Mouse (Mus musculus): ENCODE measurements around the gene Snw1. TPM values are rescaled to one million over a fixed set of nuclear protein-coding genes. Genes with fewer than 3 reads are reported as not detected.
A peak's percentile ranks its signal among the peaks of the same experiment; 100 is the strongest.

The Snw1 gene
- polyA plus RNA-seq, 1 experiment from 2014 or later = 145 TPM

DNA sequence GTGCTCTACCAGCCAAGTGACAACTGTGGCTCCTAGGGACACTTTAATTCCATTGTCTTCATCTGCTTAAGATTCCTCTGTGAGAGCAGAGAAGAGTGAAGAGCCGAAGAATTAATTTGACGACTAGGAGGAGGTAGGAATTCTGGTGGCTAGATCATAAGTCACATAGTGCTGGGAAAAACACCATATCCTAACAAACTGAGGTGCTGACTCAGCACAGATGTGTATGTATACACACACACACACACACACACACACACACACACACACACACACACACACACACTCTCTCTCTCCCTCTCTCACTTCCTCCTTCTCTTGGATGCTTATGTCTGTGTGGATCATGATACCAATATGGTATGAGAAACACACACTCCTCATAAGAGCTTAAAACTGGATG is 43.8 kb downstream of the Snw1 start:
- ATAC-seq (no peak), DNase-seq (ENCODE audit: low spot score) (no peak)
- Histone ChIP-seq H3K9ac (ENCODE audit: low read length) (no peak overlapping the region), H3K4me2 (ENCODE audit: low read length) (no peak overlapping the region), H3K4me1 (ENCODE audit: control insufficient read depth, insufficient read depth, low read length) (no peaks in the 10 kb centered on the region), H3K27me3 (replicated peaks; ENCODE audit: control insufficient read depth, insufficient read depth, low read length) (no peaks in the 10 kb centered on the region), H3K27ac (ENCODE audit: low read depth, low read length) (no peak overlapping the region), H3K4me3 (ENCODE audit: low read depth, low read length) (no peak overlapping the region), H3K36me3 (ENCODE audit: control insufficient read depth, insufficient read depth, low read length) (peaks cover 78% of the 10 kb centered on the region), H3K9me3 (replicated peaks; ENCODE audit: control insufficient read depth, low read length) (no peaks in the 10 kb centered on the region)
- 82% methylated on average over 2 of the region's 2 CpGs for WGBS

DNA sequence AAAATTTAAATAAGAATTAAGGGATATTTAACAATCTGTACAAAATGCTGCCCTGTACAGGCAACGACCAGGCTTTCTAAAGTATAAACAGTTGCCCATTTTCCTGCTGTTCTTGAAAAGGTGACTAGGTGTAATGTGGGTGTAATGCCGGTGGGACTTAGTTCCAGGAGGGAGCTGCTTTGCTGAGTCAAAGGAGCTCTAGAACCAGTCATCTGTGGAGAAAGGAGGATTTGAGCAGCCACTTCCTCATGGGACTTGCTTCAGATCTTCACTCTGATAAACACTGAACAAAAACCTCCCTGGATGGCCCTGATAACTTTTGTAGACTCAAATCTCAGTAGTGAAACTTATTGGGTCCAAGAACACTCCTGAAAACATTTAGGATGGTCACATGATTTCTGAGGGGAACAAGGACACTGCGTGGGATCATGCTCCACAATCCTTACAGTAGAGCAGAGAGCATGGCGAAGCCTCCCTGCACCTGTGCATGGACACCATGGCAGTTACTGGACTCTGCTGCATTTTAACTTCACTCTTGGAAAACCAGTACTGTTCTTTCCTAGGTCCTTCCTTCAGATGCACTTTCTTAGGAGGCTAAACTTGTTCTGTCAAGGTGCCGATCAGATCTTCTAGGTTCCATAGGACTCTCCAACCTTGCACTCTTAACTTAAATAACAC is 45.6 kb downstream of the Snw1 start:
- H3K27me3 ChIP-seq (replicated peaks; ENCODE audit: control insufficient read depth, insufficient read depth, low read length) = no peaks in the 10 kb centered on the region
- peaks cover 60% of the 10 kb centered on the region for H3K36me3 ChIP-seq (ENCODE audit: control insufficient read depth, insufficient read depth, low read length)
- ATAC-seq = no peak

DNA sequence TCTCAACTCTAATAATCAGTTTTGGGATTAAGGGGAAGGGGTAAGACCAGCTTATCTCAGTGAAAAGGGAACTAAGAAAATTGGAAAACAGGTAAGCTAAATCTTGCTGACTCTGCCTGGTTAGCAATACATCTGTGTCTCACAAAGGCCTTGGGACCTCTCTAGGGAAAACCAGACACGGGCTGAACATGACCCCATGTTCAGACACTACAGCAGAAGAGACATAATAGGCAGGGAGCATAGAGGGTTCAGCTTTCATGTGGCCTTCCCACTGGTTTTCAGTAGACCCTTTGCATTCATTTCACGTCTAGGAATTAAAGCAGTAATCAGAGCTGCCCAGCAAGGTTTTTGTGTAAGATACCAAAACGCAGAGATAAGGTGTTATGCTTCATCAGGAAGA is 47.6 kb downstream of the Snw1 start:
- Histone ChIP-seq H3K4me3 (ENCODE audit: low read depth, low read length) (no peak overlapping the region), H3K4me1 (ENCODE audit: control insufficient read depth, insufficient read depth, low read length) (no peaks in the 10 kb centered on the region), H3K9ac (ENCODE audit: low read length) (no peak overlapping the region), H3K4me2 (ENCODE audit: low read length) (no peak overlapping the region), H3K27ac (ENCODE audit: low read depth, low read length) (no peak overlapping the region), H3K36me3 (ENCODE audit: control insufficient read depth, insufficient read depth, low read length) (peaks cover 40% of the 10 kb centered on the region), H3K27me3 (replicated peaks; ENCODE audit: control insufficient read depth, insufficient read depth, low read length) (no peaks in the 10 kb centered on the region), H3K9me3 (replicated peaks; ENCODE audit: control insufficient read depth, low read length) (no peaks in the 10 kb centered on the region)
- 19% methylated on average over 3 of the region's 3 CpGs for WGBS
- no peak for ATAC-seq
- DNase-seq (ENCODE audit: low spot score) = no peak

More for the DNA sequence above, 45.6 kb downstream of the Snw1 start:
- Histone ChIP-seq H3K4me2 (ENCODE audit: low read length) (no peak overlapping the region), H3K4me1 (ENCODE audit: control insufficient read depth, insufficient read depth, low read length) (no peaks in the 10 kb centered on the region), H3K9ac (ENCODE audit: low read length) (no peak overlapping the region), H3K27ac (ENCODE audit: low read depth, low read length) (no peak overlapping the region), H3K4me3 (ENCODE audit: low read depth, low read length) (no peak overlapping the region), H3K9me3 (replicated peaks; ENCODE audit: control insufficient read depth, low read length) (no peaks in the 10 kb centered on the region)
- 89% methylated on average over 5 of the region's 5 CpGs for WGBS
- no peak for DNase-seq (ENCODE audit: low spot score)

DNA sequence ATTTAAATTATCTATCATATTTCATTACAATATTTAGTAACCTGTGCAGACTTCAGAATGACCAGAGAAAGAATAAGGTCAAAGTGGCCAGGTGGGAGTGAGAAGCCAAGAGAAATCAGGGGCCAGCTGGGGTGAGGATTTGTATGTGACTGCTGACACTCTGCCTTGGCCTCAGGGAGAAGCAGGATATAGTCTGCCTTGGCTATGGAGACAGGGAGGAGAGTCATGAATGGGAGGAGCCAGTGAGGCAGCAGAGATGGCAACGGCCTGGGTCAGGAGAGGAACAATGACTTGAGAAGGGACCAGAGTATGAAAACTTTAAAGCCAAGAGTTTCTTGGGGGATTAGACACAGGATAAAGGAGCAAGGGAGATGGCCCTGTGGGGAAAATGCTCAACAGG is 48.4 kb downstream of the Snw1 start:
- 42% methylated on average over 1 of the region's 1 CpGs for WGBS
- H3K27ac ChIP-seq (ENCODE audit: low read depth, low read length) = no peak overlapping the region
- H3K27me3 ChIP-seq (replicated peaks; ENCODE audit: control insufficient read depth, insufficient read depth, low read length) = no peaks in the 10 kb centered on the region
- no peak for ATAC-seq
- H3K9me3 ChIP-seq (replicated peaks; ENCODE audit: control insufficient read depth, low read length) = no peaks in the 10 kb centered on the region
- H3K4me3 ChIP-seq (ENCODE audit: low read depth, low read length) = no peak overlapping the region
- H3K4me2 ChIP-seq (ENCODE audit: low read length) = no peak overlapping the region
- no peak for DNase-seq (ENCODE audit: low spot score)
- H3K9ac ChIP-seq (ENCODE audit: low read length) = no peak overlapping the region
- peaks cover 32% of the 10 kb centered on the region for H3K36me3 ChIP-seq (ENCODE audit: control insufficient read depth, insufficient read depth, low read length)
- peaks cover 5% of the 10 kb centered on the region for H3K4me1 ChIP-seq (ENCODE audit: control insufficient read depth, insufficient read depth, low read length)

DNA sequence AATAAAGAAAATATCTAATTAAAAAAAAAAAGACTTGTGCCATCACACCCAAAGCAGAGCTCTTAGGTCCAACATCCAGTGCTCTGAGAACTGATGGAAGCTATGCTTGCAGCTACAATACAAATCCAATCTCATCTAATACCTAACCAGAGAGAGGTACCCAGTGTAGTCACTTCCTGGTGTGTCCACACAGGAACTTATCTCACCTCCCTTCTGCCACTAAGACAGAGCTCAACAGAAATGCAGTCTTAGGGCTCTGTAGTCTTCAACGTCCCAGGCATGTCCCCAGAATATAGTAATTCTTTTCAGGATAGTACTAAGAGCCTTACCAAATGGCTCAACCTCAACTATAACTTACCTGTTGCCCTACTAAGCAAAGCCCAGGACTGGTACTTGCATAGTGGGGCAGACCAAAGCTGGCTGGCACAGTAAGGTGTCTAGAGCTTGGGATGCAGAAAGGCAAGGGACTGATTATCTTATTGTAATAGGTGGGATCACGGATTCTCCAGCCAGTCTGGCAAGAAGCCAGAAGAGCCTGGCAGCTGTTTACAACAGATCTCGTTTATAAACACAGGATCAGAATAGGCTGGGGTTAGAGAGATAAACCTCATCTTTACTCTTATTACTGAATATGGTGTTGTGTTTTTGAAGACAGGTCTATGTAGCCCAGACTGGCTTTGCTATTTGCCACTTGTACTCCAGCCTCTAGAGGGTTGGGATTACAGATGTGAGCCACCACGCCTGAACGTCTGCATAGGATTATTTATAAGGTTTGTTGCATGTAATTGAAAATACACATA is 50.2 kb downstream of the Snw1 start:
- Histone ChIP-seq H3K4me1 (ENCODE audit: control insufficient read depth, insufficient read depth, low read length) (peaks cover 5% of the 10 kb centered on the region), H3K4me2 (ENCODE audit: low read length) (no peak overlapping the region), H3K4me3 (ENCODE audit: low read depth, low read length) (no peak overlapping the region), H3K9ac (ENCODE audit: low read length) (no peak overlapping the region), H3K36me3 (ENCODE audit: control insufficient read depth, insufficient read depth, low read length) (peaks cover 14% of the 10 kb centered on the region), H3K9me3 (replicated peaks; ENCODE audit: control insufficient read depth, low read length) (no peaks in the 10 kb centered on the region), H3K27ac (ENCODE audit: low read depth, low read length) (no peak overlapping the region), H3K27me3 (replicated peaks; ENCODE audit: control insufficient read depth, insufficient read depth, low read length) (no peaks in the 10 kb centered on the region)
- ATAC-seq = no peak
- 71% methylated on average over 5 of the region's 5 CpGs for WGBS
- DNase-seq (ENCODE audit: low spot score) = no peak

DNA sequence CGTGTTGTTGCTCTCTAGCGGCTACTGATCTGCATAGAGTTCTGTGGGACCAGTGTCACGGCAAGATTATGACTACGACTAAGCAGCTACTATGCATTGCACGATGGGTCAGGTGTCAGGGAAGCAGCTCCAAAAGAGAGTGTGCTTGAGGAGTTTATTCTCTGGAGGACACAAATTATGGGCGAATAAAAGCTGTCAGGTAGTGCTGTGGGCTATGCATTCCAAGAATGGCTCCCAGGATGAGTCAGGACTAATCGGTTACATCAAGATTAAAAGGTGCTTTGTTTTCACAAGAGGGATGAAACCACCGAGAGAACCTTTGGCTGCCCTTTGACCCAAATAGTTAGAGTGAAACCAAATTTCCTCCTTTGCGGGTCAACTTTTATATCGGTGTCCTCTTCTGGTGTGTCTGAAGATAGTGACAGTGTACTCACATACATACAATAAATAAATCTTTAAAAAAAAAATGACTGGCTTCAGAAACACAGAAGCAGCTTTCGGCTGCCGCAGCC is 52.0 kb downstream of the Snw1 start:
- Histone ChIP-seq H3K4me1 (ENCODE audit: control insufficient read depth, insufficient read depth, low read length) (peaks cover 5% of the 10 kb centered on the region), H3K4me2 (ENCODE audit: low read length) (no peak overlapping the region), H3K27me3 (replicated peaks; ENCODE audit: control insufficient read depth, insufficient read depth, low read length) (no peaks in the 10 kb centered on the region), H3K36me3 (ENCODE audit: control insufficient read depth, insufficient read depth, low read length) (peaks cover 7% of the 10 kb centered on the region), H3K4me3 (ENCODE audit: low read depth, low read length) (no peak overlapping the region), H3K9ac (ENCODE audit: low read length) (no peak overlapping the region), H3K9me3 (replicated peaks; ENCODE audit: control insufficient read depth, low read length) (no peaks in the 10 kb centered on the region), H3K27ac (ENCODE audit: low read depth, low read length) (0 out of 2 replicates have a peak overlapping the region, but pooled peaks have one; percentile 45)
- 78% methylated on average over 12 of the region's 12 CpGs for WGBS
- DNase-seq (ENCODE audit: low spot score) = no peak
- no peak for ATAC-seq

DNA sequence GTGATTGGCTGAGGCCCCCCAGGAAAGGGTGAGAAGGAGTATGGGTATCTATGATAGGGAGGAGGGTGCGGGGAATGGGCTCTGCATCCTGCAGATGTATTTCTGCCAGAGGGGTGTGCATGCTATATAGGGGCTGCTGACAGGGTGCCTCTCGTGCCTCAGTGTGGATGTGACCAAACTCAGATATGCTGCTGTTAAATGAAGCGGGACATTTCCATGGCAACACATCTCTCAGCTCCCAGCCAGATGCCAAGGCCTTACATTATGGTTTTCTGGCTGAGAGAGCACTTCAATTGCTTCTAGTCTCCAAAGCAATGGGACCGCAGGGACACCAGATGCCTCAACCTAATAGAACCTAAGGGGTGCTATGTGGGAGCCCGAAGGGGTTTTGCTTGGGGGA is 53.2 kb downstream of the Snw1 start:
- Histone ChIP-seq H3K27ac (ENCODE audit: low read depth, low read length) (peak overlapping the region; percentile 45), H3K9ac (ENCODE audit: low read length) (no peak overlapping the region), H3K4me3 (ENCODE audit: low read depth, low read length) (no peak overlapping the region), H3K4me1 (ENCODE audit: control insufficient read depth, insufficient read depth, low read length) (peaks cover 5% of the 10 kb centered on the region), H3K27me3 (replicated peaks; ENCODE audit: control insufficient read depth, insufficient read depth, low read length) (no peaks in the 10 kb centered on the region), H3K4me2 (ENCODE audit: low read length) (no peak overlapping the region), H3K9me3 (replicated peaks; ENCODE audit: control insufficient read depth, low read length) (no peaks in the 10 kb centered on the region), H3K36me3 (ENCODE audit: control insufficient read depth, insufficient read depth, low read length) (no peaks in the 10 kb centered on the region)
- WGBS = 30% methylated on average over 5 of the region's 5 CpGs
- DNase-seq (ENCODE audit: low spot score) = peak; percentile 84
- ATAC-seq = peak; percentile 84

DNA sequence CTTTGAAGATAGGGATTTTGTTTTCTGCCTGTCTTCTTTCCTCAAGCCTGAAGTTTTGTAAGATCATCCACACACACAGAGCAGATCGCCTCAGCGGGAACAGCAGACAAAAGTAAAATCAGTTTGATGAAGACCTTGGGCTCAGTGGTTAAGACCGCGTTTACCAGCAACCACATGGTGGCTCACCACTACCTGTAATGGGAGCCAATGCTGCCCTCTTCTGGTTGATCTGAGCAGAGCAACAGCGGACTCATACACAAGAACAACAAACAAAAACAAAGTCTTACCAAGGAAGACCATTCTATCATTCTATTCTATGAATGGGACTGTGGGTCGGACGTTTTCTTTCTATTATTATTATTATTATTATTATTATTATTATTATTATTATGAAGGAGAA is 55.4 kb downstream of the Snw1 start:
- WGBS = 39% methylated on average over 7 of the region's 7 CpGs

DNA sequence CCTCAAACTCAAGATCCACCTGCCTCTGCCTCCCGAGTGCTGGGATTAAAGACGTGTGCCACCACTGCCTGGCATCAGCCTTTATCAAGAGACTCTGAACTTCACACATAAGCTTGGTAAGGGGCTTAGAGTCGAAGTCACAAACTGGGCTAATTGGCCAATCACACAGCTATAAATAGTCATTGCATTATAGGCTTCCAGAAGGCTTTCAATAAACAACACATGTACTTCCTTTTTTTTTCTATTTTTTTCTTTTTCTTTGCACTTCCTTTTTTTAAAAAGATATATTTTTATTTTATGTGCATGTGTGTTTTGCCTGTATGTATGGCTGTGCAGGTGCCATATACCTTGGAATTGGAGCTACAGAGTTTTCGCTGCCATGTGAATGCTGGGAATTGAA is 56.7 kb downstream of the Snw1 start:
- ATAC-seq = no peak
- H3K9ac ChIP-seq (ENCODE audit: low read length) = no peak overlapping the region
- WGBS = 74% methylated on average over 4 of the region's 4 CpGs

More for the DNA sequence above, 55.4 kb downstream of the Snw1 start:
- no peaks in the 10 kb centered on the region for H3K36me3 ChIP-seq (ENCODE audit: control insufficient read depth, insufficient read depth, low read length)
- peak; percentile 61 for DNase-seq (ENCODE audit: low spot score)
- H3K4me1 ChIP-seq (ENCODE audit: control insufficient read depth, insufficient read depth, low read length) = peaks cover 5% of the 10 kb centered on the region
- H3K9me3 ChIP-seq (replicated peaks; ENCODE audit: control insufficient read depth, low read length) = no peaks in the 10 kb centered on the region
- H3K9ac ChIP-seq (ENCODE audit: low read length) = no peak overlapping the region
- ATAC-seq = no peak
- H3K4me2 ChIP-seq (ENCODE audit: low read length) = no peak overlapping the region
- no peaks in the 10 kb centered on the region for H3K27me3 ChIP-seq (replicated peaks; ENCODE audit: control insufficient read depth, insufficient read depth, low read length)
- H3K4me3 ChIP-seq (ENCODE audit: low read depth, low read length) = no peak overlapping the region
- no peak overlapping the region for H3K27ac ChIP-seq (ENCODE audit: low read depth, low read length)

More for the DNA sequence above, 56.7 kb downstream of the Snw1 start:
- no peak overlapping the region for H3K27ac ChIP-seq (ENCODE audit: low read depth, low read length)
- no peak for DNase-seq (ENCODE audit: low spot score)
- no peaks in the 10 kb centered on the region for H3K27me3 ChIP-seq (replicated peaks; ENCODE audit: control insufficient read depth, insufficient read depth, low read length)
- no peaks in the 10 kb centered on the region for H3K9me3 ChIP-seq (replicated peaks; ENCODE audit: control insufficient read depth, low read length)
- H3K36me3 ChIP-seq (ENCODE audit: control insufficient read depth, insufficient read depth, low read length) = no peaks in the 10 kb centered on the region
- H3K4me3 ChIP-seq (ENCODE audit: low read depth, low read length) = no peak overlapping the region
- peaks cover 5% of the 10 kb centered on the region for H3K4me1 ChIP-seq (ENCODE audit: control insufficient read depth, insufficient read depth, low read length)
- H3K4me2 ChIP-seq (ENCODE audit: low read length) = no peak overlapping the region

All from forebrain, embryonic 14.5 days (tissue).